Mouse (Mus musculus) neutrophil, adult 5-6 weeks (primary cell): ENCODE data around the gene Atp11c. TPM values are rescaled to one million over a fixed set of nuclear protein-coding genes. Genes with fewer than 3 reads are reported as not detected.
A peak's percentile ranks its signal among the peaks of the same experiment; 100 is the strongest.

Experiments used
- ATAC-seq: fragments of 151-379, 151-347 bp; 2 replicates; pipeline ENCODE4 v1.8.0; 2017; ENCODE audit warnings: mild to moderate bottlenecking, moderate TSS enrichment; ENCODE audit not compliant: insufficient number of reproducible peaks, poor library complexity, low FRiP score, severe bottlenecking; ENCODE audit errors: extremely low read depth
- total RNA-seq: library from RNA; stranded (forward); fragments of 200-1000 nt; gene quantifications from 2 replicates; pipeline ENCODE4 v1.2.3, GENCODE M21; 2017

Atp11c gene
- total RNA-seq: 40.3 and 40.4 TPM in 2 replicates

GRCm38 (mm10) chrX:60592598-60592997, at the start of gene Atp11c:
Gene Atp11c (minus strand): TSS chrX:60592698.
- no peak for ATAC-seq

GRCm38 (mm10) chrX:60609202-60609601, 16.7 kb upstream of the Atp11c start:
- ATAC-seq: no peak

GRCm38 (mm10) chrX:60570539-60570938, 22.0 kb downstream of the Atp11c start:
- ATAC-seq: no peak

- no peak for ATAC-seq
These were observed 23.5 kb downstream of the Atp11c start for GRCm38 (mm10) chrX:60569047-60569446.

GRCm38 (mm10) chrX:60555242-60555641, 37.3 kb downstream of the Atp11c start:
- no peak for ATAC-seq

- ATAC-seq: no peak
These were observed 44.8 kb downstream of the Atp11c start for GRCm38 (mm10) chrX:60547444-60548304.

- ATAC-seq: no peak
These were observed 45.4 kb downstream of the Atp11c start for GRCm38 (mm10) chrX:60547098-60547443.

GRCm38 (mm10) chrX:60545906-60546305, 46.6 kb downstream of the Atp11c start:
- ATAC-seq: no peak

- ATAC-seq: no peak
These were observed 47.1 kb downstream of the Atp11c start for GRCm38 (mm10) chrX:60545444-60545843.

GRCm38 (mm10) chrX:60544098-60544497, 48.4 kb downstream of the Atp11c start:
- no peak for ATAC-seq

GRCm38 (mm10) chrX:60542901-60543300, 49.6 kb downstream of the Atp11c start:
- no peak for ATAC-seq

- ATAC-seq: no peak
These were observed 53.3 kb downstream of the Atp11c start, which contains the start of gene Gm7073 for GRCm38 (mm10) chrX:60539149-60539548. Gene Gm7073 (minus strand): TSS chrX:60539249.

GRCm38 (mm10) chrX:60503995-60504394, 88.5 kb downstream of the Atp11c start:
- no peak for ATAC-seq

- no peak for ATAC-seq
These were observed 94.7 kb downstream of the Atp11c start for GRCm38 (mm10) chrX:60497750-60498149.

- ATAC-seq: no peak
These were observed 97.2 kb downstream of the Atp11c start for GRCm38 (mm10) chrX:60495308-60495707.

GRCm38 (mm10) chrX:60463786-60464185, 128.7 kb downstream of the Atp11c start:
- no peak for ATAC-seq

GRCm38 (mm10) chrX:60414563-60415111, 177.9 kb downstream of the Atp11c start:
- ATAC-seq: no peak

GRCm38 (mm10) chrX:60405681-60406080, 186.8 kb downstream of the Atp11c start:
- ATAC-seq: no peak

- ATAC-seq: peak; percentile 97
These were observed 187.8 kb downstream of the Atp11c start for GRCm38 (mm10) chrX:60404668-60405044.
